Mouse (Mus musculus) megakaryocyte-erythroid progenitor cell, adult 5-6 weeks (primary cell): Measurements from ENCODE around the gene Map2k6. TPM values are rescaled to one million over a fixed set of nuclear protein-coding genes. Genes with fewer than 3 reads are reported as not detected.
A peak's percentile ranks its signal among the peaks of the same experiment; 100 is the strongest.
"Not testable (repeated sequence)": the region's sequence is repeated elsewhere in the genome, so short reads cannot be mapped to it uniquely, and the experiment has no call there.

ENCODE experiments used
- ATAC-seq: replicated peaks from 2 replicates; pipeline ENCODE4 v1.8.0; 2016; ENCODE audit warnings: mild to moderate bottlenecking, inconsistent platforms; ENCODE audit not compliant: severe bottlenecking, poor library complexity, low FRiP score, low TSS enrichment
- total RNA-seq, 2 experiments: library from RNA; stranded (forward) in 1 of 2; stranded (reverse) in 1 of 2; fragments of 200-1000, 215-1000 nt in 1 of 2; fragments of >200 nt in 1 of 2; fragmentation: Nextera tagmentation in 1 of 2; gene quantifications; 2 replicates each; pipeline ENCODE4 v1.2.3; 2014 to 2017

The Map2k6 gene
- total RNA-seq (2014; fragmentation: Nextera tagmentation) (6.3 and 6.4 TPM in 2 replicates), total RNA-seq (2017) (16.2 and 18.6 TPM in 2 replicates)

- ATAC-seq, result peak; percentile 98
These were observed at the start of gene Map2k6 for GRCm38 (mm10) chr11:110398553-110399239. Map2k6 (plus strand) TSS chr11:110399122.

DNA sequence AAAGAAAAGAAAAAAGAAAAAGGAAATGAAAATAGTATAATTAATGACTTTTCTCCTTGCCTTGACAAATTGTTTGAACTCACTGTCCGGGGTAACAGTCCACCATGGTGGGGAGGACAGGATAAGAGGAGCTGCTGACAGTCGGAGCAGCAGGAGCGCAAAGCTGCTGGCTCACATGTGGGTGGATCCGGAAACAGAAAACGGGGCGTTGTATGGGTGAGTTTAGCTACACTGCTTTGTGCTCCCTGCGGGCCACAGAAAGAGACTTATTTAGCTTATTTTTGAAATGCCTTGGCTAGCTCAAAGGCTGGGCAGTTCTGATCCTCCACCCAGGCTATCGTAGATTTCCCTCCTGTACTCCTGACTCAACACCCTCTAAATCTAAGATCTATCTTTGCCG lies 44.7 kb upstream of the Map2k6 start:
- ATAC-seq, result no peak

DNA sequence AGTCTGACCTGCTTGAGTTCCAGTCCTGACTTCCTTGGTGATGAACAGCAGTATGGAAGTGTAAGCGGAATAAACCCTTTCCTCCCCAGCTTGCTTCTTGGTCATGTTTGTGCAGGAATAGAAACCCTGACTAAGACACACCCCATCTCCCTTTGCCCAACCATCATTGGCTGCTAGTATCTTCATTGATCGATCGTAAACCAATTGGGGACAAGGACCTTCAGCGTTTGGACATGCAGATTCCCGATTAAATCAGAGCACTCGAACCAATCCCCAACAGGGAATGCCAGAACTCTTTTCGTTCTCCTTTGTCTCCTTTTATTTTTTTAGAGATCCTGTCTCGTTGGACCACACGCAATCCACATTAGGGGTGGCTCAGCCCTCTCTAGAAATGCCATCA lies 43.8 kb upstream of the Map2k6 start:
- not testable (repeated sequence) for ATAC-seq

GRCm38 (mm10) chr11:110357756-110358551 lies 41.0 kb upstream of the Map2k6 start:
- ATAC-seq, result peak; percentile 86

GRCm38 (mm10) chr11:110365016-110365415 lies 33.9 kb upstream of the Map2k6 start:
- peak; percentile 90 for ATAC-seq

DNA sequence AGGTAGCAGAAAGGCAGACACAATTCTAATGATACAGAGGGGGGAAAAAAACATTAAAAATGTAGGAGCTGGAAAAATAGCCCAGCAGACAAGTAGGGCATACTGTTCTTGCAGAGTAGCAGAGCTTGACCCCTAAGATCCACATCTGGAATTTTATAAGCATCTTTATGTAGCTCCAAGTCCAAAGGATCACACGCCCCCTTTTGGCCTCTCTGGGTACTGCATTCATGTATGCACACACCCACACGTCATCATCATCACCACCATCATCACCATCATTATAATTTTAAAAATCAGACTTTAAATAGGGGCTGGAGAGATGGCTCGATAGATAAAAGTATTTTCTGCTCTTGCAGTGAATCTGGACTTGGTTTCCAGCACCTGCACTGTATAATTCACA lies 32.0 kb upstream of the Map2k6 start:
- no peak for ATAC-seq

- ATAC-seq, result no peak
These were observed 31.3 kb upstream of the Map2k6 start for GRCm38 (mm10) chr11:110367638-110368037.

- no peak for ATAC-seq
These were observed 29.5 kb upstream of the Map2k6 start for GRCm38 (mm10) chr11:110369312-110370019.

- ATAC-seq, result no peak
These were observed 27.1 kb upstream of the Map2k6 start for GRCm38 (mm10) chr11:110371827-110372226.

DNA sequence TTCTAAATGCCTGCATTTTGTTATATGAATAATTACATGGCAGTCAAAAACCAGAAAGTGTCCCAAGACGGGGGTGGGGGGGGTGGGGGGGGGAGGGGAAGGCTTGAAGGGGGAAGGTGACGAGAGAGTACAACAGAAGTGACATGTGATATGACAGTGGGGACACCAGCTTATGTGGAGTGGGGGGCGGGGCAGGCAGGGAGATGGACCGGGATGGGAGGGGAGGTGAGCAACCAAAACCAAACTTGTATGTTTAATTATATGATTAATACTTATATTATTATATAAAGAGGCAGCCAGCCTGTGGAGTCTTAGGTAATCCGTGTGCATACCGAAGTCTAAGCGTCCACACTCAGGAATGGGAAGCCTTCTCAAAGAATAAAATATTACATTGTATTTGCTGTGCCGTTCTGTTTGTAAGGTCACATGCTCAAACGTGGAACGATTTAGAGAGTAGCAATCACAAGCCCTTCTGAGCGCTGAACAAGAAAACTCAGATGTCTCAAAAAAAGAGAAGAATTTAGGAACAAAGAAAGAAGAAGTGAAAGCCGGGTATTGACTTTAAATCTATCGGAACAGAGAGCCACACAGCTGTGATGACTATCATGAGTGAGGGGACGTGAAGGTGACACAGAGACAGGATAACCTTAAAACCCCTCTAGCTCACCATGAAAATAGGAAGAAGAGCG lies 26.5 kb upstream of the Map2k6 start:
- ATAC-seq, result no peak

DNA sequence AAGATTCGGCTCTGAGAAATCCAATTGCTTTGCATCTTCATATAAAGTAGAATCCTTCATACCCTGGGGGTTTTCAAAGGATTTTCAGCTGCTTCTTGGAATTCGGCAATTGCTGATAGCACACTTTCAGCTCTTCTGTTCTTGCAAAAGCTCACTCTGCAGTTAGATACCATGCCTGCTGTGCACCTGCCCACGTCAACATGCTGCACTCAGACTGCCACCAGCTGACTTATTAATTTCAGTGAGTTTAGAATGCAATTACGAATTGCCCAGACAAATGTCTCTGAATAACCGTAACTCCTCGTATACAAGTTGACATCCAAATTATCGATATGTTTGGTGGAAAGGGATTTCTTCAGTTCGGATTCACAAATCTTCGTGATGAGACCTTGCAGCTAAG lies 24.9 kb upstream of the Map2k6 start:
- no peak for ATAC-seq

DNA sequence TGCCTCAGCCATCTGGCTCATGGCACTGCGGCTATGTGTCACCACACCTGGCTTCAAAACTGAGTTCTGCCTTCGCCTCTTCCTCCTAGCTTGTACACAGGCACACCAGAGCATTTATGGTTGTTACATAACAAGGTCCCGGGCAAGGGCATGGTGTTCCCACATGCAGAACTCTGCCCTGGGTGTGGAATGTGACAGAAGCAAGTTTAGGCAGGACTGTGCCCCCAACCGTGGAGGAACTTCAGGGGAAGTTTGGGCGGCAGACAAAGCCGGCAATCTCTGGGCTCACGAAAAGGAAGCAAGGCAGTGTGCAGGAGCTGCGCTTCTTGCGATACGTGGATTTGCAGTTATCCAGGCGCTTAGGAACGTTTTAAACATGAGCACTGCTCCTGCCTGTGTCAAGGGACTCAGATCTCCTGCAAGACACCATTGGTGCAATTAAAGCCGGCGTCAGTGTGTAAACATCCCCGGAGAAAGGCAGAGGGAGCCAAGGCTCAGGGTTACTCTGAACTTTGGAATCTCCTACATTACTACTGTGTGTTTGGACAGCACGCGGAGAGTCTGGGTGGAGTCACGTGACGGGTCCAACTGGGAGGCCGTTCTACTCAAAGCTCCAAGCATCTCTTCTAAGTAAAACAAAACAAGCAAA lies 19.1 kb upstream of the Map2k6 start:
- ATAC-seq, result peak; percentile 82

DNA sequence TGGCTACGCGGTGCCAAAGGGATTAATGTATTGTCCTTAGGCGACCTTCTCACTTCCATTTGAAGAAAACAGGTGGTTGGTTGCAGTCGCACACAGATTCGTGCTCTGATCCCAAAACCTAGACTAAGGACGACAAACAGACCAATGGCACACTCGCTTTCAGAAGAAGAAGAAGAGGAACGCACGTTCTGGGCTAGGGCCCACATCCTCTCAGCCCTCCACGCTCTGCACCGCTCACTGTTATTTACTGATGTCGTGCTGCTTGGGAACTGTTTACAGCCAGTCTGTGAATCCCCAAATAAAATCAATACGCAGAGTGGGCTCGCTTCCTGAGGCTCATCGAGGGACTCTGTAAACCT lies 18.6 kb upstream of the Map2k6 start:
- ATAC-seq, result no peak

DNA sequence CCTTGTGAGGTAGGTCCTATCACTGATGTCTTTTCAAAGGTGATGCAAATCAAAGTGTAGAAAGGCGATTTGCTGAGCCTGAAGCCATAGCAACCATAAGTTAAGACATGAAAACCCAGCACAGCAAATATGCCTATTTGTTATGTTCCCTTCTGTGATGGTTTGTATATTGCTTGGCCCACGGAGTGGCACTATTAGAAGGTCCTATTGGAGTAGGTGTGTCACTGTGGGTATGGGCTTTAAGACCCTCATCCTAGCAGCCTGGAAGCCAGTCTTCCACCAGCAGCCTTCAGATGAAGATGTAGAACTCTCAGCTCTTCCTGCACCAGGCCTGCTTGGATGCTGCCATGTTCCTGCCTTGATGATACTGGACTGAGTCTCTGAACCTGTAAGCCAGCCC lies 13.4 kb upstream of the Map2k6 start:
- ATAC-seq, result no peak

GRCm38 (mm10) chr11:110392763-110393162 lies 6.2 kb upstream of the Map2k6 start:
- no peak for ATAC-seq

GRCm38 (mm10) chr11:110394788-110395452 lies 4.0 kb upstream of the Map2k6 start:
- ATAC-seq, result no peak

GRCm38 (mm10) chr11:110396085-110396484 lies 2.8 kb upstream of the Map2k6 start:
- no peak for ATAC-seq

DNA sequence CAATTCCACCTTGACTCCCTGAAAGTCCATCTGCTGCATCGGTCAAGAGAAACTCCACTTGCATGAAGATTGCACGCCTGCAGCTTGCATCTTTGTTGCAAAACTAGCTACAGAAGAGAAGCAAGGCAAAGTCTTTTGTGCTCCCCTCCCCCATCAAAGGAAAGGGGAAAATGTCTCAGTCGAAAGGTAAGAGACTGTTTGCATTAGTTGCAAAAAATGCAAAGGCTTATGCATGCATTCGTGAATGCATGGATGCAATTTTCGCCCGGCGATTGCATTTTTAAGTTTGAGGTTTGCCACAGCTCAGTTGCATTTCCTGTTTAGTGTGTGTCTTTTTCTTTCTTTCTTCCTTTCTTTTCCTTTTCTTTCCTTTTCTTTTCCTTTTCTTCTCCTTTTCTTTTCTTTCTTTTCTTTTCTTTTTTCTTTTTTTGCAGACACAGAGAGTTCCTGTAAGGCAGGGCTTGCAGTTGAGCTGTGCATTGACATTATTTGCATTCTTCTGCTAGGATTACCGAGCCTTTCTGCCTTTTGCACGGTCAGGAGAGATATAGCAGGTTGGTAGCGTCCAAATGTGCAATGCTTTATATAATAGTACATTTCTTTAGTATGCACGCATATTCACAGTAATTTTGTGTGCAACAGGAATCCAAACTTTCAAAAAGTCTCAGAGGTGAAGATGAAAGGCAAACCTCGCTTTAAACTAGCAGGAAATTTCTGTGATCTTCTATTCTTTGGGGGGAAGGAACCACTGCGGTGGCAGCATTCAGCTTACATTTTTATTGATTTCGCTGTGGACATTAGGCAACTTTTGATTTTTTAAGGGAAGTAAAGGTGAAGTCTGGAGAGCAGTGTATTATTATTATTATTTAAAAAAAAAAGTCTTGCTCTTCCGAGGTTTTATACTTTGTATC lies 573 bp downstream of the Map2k6 start:
- ATAC-seq, result peak; percentile 25; the same call in 1 of the 2 replicates
